Mouse (Mus musculus) c-Kit-negative CD71-positive TER-119-positive erythroid progenitor cells, embryonic 14.5 days (primary cell): Measurements from ENCODE around the gene Mterf1a.
"Not testable (repeated sequence)": the region's sequence is repeated elsewhere in the genome, so short reads cannot be mapped to it uniquely, and the experiment has no call there.

Source experiments
- DNase-seq: peaks from one replicate; pipeline ENCODE4 v3.0.0-alpha.2; 2013; ENCODE audit warnings: low read depth, low spot score

Gene Mterf1a

GRCm38 (mm10) chr5:3893459-3894293 is at the start of gene Mterf1a:
Gene Mterf1a, minus strand, starts transcription at chr5:3893933.
- DNase-seq: peak; percentile 20

DNA sequence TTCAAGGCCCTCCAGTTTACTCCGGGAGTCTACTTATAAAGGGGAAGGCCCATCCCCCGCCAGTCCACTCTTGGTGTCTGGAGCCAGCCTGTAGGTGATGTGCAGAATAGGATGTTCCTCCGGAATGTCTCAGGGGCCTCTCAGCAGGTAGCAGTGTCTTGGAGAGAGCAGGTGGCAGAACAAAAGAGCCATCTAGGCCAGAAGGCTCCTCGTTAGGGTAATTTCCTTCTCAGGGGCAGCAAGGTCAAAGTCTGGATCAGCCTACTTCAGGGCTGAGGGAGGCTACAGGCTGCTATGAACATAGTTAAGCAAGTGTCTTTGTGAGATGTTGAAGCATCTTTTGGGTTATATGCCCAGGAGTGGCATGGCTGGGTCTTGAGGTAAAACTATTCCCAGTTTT is 49.4 kb upstream of the Mterf1a start:
- not testable (repeated sequence) for DNase-seq

DNA sequence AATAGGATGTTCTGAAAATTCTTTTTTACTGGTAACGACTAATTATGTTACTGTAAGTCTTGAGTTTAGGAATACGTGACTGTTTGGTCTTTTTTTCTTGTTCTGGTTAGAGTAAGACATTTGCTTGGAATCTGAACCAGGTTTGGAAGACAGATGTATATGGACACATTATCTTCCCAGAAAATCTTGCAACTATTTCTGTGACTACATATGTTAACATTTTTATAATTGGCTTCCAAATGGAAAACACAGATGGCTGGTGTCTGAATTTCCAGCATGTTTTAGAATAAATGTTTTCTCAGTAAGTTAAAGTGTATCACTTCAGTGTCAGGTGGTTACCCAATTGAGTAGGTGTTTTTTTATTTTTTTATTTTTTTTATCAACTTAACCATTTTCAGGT is 47.5 kb upstream of the Mterf1a start:
- DNase-seq: no peak

DNA sequence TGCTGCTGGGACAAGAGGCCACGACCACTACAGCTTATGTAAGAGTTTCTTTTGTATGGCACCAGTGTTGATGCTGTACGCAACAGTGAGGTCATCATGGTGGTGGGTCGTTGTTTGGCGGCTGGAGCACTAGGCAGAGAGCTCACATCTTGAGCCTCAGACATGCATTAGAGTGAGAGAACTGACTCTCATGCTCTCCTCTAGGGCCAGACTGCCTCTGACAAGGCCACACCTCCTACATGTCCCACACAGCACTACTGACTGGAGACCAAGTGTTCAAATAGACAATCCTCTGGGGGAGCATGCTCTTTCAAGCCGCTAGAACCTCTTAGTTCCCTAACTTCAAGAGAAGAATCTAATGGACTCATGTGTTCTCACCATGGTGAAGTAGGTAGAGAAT is 45.6 kb upstream of the Mterf1a start:
- DNase-seq: no peak

- DNase-seq: no peak
These were observed 45.2 kb upstream of the Mterf1a start for GRCm38 (mm10) chr5:3938905-3939304.

DNA sequence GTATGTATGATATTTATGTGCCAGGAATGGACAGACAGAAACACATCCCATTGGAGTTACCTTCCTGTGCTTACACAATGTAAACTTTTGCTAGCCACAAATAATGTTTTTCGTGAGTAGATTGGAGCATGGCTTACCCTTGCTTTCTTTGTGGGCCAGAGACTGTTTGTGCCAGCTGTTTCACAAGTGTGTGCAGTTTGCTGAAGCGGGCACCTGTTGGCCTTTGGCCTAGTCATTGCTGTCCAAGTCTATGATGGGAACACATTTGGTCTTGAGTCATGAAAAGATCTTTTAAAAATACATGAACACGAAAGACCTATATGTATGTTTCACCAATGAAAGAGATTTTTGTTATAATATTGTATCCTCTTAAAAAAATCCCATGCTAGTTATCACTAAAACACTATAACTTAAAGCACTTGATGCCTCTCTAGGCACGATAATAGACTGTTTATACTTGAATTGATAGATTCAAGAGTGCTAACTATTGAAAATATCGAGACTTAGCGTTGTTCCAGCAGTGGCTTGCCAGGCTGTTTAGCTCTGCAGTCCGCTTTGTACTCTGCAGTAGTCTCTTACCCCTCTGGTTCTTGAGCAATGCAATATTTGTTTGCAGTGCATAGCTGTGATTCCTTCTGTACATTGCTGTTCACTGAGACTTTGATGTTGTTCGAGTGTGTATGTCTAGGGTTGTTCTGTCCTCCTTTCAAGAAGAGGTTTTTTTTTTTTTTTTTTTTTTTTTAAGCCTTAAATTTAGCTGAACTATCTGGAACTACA is 42.2 kb upstream of the Mterf1a start:
- no peak for DNase-seq

- no peak for DNase-seq
These were observed 41.5 kb upstream of the Mterf1a start for GRCm38 (mm10) chr5:3935266-3935665.

DNA sequence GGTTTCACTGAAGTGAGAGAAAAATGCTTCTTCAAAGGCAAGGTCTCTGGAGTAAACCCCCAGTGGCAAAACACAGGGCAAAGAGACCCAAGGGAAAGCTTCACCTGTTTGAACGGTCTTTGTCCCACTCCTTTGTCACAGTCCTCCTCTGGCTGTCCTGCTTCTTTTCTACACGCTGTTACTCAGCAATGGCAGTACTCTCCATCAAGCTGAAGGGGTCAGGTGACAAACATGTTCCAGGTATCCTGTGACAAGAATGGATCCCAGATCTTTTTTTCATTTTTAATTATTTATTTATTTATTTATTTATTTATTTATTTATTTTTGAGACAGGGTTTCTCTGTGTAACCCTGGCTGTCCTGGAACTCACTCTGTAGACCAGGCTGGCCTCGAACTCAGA is 39.8 kb upstream of the Mterf1a start:
- DNase-seq: no peak

DNA sequence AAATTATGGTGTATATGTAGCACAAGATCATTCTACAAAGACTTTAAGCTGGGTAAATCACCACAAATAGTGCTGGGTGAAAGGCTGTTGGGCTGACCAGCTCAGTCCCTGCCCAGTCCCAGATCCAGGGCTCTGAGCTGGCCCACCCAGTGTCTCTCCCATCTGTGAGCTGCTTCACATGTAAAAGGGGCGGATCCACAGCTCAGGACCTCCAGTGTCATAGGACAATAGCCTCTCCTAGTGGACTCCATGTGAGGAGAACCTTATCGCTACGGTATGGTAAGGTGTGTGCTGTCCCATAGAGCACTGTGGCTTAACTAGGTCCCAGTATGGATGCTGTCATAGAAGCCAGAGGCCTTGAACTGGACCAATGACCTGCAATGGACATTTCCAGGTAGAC is 37.9 kb upstream of the Mterf1a start:
- DNase-seq: no peak

GRCm38 (mm10) chr5:3930760-3931159 is 37.0 kb upstream of the Mterf1a start:
- no peak for DNase-seq

DNA sequence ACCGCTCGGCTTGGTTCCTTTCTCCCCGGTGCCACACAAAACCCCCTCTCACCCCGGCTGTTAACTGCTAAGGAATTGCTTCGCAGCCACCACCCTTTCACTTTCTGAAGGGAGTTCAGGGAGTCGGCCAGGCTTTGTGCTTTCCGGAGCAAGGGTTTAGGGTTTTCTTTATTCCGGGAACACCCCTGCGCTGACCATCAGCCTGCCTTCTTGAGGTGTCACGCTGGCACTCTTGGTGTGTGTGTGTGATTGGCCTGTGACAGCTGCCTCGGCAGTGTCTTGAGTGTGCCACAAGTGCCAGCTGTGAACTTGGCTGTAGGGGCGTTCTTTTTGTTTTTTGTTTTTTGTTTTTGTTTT is 34.9 kb upstream of the Mterf1a start:
- DNase-seq: peak; percentile 22

- peak; percentile 36 for DNase-seq
These were observed 34.3 kb upstream of the Mterf1a start, which contains the start of gene Akap9 for GRCm38 (mm10) chr5:3927801-3928689. Gene Akap9, plus strand, starts transcription at chr5:3928054.

GRCm38 (mm10) chr5:3926666-3927065 is 32.9 kb upstream of the Mterf1a start:
- DNase-seq: no peak

DNA sequence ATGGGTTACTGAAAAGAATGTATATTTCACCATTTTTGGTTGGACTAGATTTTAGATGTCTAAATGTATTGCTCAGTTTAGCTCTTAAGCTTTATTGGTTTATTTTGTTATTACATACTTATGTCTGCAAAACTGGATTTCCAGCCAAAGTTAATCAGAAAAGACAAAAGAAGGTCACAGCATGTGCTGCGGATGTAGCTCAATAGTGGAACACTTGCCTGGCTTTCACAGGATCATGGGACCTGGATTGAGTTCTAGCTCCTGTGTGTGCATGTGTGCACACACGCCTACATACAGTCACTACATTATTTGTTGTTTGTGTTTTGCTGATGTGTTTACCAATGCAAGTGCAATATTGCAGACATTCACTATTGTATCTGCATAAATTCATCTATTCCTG is 28.6 kb upstream of the Mterf1a start:
- DNase-seq: no peak

- DNase-seq: no peak
These were observed 11.7 kb upstream of the Mterf1a start for GRCm38 (mm10) chr5:3905471-3905870.

DNA sequence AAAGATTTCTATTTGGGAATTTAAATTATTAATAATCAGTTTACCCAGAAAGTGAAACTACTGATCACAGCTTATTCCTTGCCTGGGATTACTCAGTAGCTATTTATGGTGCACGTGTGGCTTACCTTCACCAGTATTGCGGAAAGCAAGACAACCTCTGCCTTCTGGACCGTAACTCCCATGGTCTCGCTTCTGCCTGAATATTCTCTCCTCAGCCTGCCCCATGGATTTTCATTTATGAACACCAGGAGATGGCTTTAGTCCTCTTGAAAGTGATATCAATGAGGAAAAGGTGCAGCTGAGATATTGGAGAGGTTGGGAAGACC is 524 bp upstream of the Mterf1a start:
- DNase-seq: not testable (repeated sequence)

DNA sequence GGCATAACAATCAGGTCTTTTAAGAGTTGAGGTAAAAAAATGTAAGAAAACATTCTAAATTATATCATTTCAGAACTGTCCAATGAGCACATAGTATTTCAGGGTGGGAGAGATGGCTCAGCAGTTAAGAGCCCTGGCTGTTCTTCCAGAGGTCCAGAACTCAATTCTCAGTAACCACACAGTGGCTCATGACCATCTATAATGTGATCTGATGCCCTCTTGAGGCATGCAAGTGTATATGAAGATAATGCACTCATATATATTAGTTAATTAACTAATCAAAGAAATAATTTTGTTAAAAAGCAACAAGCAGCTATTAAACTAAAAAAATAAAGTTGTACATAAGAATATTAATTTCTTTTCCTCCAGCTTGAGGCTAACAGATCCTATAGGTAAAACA is 4.5 kb downstream of the Mterf1a start:
- no peak for DNase-seq

- DNase-seq: not testable (repeated sequence)
These were observed 6.9 kb downstream of the Mterf1a start for GRCm38 (mm10) chr5:3886862-3887261.

DNA sequence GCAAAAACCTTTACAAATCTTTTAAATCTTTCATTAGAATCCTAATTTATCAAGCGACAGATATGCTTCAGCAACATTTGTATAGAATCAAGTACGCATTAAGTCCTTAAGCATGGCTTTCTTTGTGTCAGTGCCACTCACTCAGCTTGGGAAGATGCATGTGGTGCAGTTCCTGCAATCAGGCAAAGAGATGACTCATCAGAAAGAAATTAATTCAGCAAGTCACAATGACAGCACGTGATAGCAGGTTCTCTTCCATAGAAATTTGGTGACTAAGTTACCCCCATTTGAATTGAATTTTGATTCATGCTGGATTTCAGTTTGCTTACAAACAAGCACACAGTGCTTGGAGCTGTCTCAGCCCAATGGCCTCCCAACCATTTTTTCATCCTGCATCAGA is 20.2 kb downstream of the Mterf1a start:
- no peak for DNase-seq

DNA sequence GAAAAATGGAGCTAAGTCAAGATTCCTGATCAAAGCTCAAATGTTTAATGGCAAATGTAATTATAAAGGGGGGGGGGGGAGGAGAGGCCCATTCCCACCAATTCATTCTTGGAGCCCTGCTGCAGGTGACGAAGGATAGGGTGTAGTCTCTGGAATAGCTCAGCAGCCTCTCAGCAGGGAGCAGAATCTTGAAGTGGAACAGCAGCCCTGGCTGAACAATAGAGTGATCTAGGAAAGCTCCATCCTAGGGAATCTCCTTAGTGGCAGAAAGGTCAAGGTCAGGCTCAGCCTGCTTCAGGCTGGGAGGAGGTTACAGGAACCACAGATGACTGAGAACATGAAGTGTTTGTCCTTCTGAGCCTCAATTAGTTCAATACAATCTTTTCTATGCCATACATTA is 21.4 kb downstream of the Mterf1a start:
- DNase-seq: no peak

DNA sequence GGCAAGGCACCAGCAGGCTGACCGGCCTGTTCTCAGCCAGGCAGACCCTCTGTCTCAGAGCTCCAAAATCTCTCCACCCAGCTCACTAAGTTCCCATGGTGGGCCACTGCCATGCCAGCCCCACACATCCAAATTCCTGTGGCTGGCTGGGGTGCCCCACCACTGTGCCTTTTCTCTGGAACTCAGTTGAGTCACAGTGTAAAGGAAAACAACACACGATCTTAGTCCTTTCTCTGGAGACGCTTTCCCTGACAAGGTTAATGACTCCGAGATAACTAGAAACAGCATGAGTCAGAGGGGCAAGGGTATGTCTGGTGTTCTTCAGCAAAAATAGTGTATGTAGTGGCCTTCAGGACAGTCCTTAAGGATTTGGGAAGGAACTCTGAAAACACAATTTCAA is 23.6 kb downstream of the Mterf1a start:
- no peak for DNase-seq

DNA sequence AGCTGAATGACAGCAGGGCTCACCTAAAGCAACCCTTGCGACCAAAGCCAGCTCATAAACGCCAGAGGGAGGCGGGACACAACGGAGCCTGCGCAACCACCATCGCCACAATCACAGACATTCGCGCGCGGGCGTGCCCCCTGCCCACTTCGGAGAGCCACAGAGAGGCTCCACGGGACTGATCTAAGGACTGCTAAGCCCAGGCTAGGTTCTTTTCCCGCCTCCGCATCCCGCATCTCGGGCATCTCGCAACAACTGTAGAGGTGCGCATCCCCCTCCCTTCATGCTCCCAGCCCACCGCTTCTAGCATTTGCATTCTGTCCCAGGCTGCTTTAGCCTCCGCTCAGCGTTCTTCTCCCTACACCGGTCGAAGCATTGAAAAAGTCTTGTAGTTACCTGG is 48.7 kb downstream of the Mterf1a start, which contains the start of gene Lrrd1:
Gene Lrrd1, plus strand, starts transcription at position 148 of the 400 bp plus-strand sequence.
- no peak for DNase-seq
